Mouse (Mus musculus) kidney, embryonic 14.5 days (tissue): Measurements from ENCODE around the gene Nat10. TPM values are rescaled to one million over a fixed set of nuclear protein-coding genes. Genes with fewer than 3 reads are reported as not detected.
A peak's percentile ranks its signal among the peaks of the same experiment; 100 is the strongest.

Experiments used
- ATAC-seq: fragments of 200-750 bp; cut with Nextera tagmentation; 2 replicates; pipeline ENCODE4 v1.8.0; 2017; ENCODE audit warnings: moderate number of reproducible peaks, mild to moderate bottlenecking, moderate TSS enrichment, moderate library complexity; ENCODE audit not compliant: low FRiP score, low TSS enrichment
- H3K27ac ChIP-seq: fragments of 300-500 bp; sonication (generic); 2 replicates; pipeline ENCODE4 v1.5.1; 2014; ENCODE audit warnings: low read depth, mild to moderate bottlenecking, low read length, moderate library complexity, mixed read lengths
- H3K27me3 ChIP-seq: fragments of 300-500 bp; sonication (generic); 2 replicates; pipeline ENCODE4 v1.6.1; 2014; ENCODE audit warnings: mild to moderate bottlenecking, low read length; ENCODE audit not compliant: control insufficient read depth, insufficient read depth
- H3K36me3 ChIP-seq: fragments of 300-500 bp; sonication (generic); 2 replicates; pipeline ENCODE4 v1.6.1; 2014; ENCODE audit warnings: low read length, mixed read lengths; ENCODE audit not compliant: control insufficient read depth, insufficient read depth
- H3K4me1 ChIP-seq: fragments of 300-500 bp; sonication (generic); 2 replicates; pipeline ENCODE4 v1.6.1; 2014; ENCODE audit warnings: low read length, mixed read lengths; ENCODE audit not compliant: control insufficient read depth, insufficient read depth
- H3K4me2 ChIP-seq: fragments of 300-500 bp; sonication (generic); replicated peaks from 2 replicates; pipeline ENCODE4 v1.6.1; 2014; ENCODE audit warnings: low read depth, mild to moderate bottlenecking, low read length
- H3K4me3 ChIP-seq: fragments of 300-500 bp; sonication (generic); 2 replicates; pipeline ENCODE4 v1.5.1; 2014; ENCODE audit warnings: mild to moderate bottlenecking, low read length
- H3K9ac ChIP-seq: fragments of 300-500 bp; sonication (generic); 2 replicates; pipeline ENCODE4 v1.6.1; 2014; ENCODE audit warnings: low read depth, mild to moderate bottlenecking, low read length, moderate library complexity
- H3K9me3 ChIP-seq: fragments of 300-500 bp; sonication (generic); 2 replicates; pipeline ENCODE4 v1.6.1; 2016; ENCODE audit warnings: low read length; ENCODE audit not compliant: control insufficient read depth
- WGBS: fragments of 180-500 bp; shearing (Covaris S2); extraction: QIAGEN DNeasy Blood & Tissue Kit; methylation state at CpG from one replicate; pipeline ENCODE4 v1.1.7; 2014; 5-methylcytosine and 5-hydroxymethylcytosine counted together
- polyA plus RNA-seq: library from polyadenylated mRNA; unstranded; fragments of >200 nt; fragmentation: Nextera tagmentation; extraction: Ambion mirVana; gene quantifications from 2 replicates; pipeline ENCODE4 v1.2.1, GENCODE M21; 2014

Nat10 gene
- 19.6 and 34.2 TPM in 2 replicates for polyA plus RNA-seq

DNA sequence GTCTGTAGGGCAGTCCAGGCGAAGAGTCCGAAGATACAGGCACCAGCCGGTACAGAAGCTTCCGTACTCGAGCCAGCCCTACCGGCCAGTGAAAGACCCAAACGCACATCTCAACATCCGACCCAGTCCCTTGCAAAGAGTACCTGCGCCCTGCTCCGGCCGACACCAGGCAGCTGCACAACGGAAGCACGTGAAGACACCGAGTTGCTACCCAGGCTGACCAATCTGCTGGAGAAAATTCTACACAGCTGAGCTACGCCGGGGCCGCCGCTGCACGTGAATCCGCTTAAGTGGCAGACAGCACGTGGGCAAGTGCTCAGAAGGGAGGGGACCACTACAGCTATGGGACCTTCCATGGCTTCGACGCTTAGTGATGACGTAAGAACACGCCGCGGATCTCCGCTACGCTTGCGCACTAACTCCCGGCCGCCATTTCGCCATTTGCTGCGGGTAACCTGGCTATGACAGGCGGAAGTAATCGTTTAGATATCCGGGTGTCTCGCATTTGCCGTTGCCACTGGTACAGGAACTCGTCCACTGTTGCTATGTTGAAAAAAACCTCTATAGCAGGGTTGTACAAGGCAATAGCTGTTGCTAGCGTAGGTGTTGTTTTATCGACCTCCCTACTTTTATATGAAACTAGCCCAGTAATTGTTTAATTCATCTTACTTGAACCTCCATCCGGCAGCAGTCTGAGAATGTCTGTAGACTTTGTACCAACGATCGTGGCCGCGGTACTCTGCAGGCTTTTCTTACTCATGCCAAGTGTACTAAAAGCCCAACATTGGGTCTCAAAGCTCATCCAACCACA lies at the start of gene Nat10:
Gene Nat10, minus strand, starts transcription at position 365 of the 811 bp plus-strand sequence.
- Histone ChIP-seq H3K9ac (peak within 1 kb of the TSS; percentile 67), H3K4me3 (peak within 1 kb of the TSS; percentile 76), H3K27ac (peak within 1 kb of the TSS; percentile 61), H3K36me3 (peaks cover 12% of the 10 kb centered on the region), H3K9me3 (no peaks in the 10 kb centered on the region), H3K4me2 (peak within 1 kb of the TSS; percentile 63), H3K27me3 (no peaks in the 10 kb centered on the region), H3K4me1 (no peaks in the 10 kb centered on the region; the same call in 1 of the 2 replicates)
- ATAC-seq, result peak; percentile 97
- under 1% methylated on average over 47 of the region's 47 CpGs for WGBS

DNA sequence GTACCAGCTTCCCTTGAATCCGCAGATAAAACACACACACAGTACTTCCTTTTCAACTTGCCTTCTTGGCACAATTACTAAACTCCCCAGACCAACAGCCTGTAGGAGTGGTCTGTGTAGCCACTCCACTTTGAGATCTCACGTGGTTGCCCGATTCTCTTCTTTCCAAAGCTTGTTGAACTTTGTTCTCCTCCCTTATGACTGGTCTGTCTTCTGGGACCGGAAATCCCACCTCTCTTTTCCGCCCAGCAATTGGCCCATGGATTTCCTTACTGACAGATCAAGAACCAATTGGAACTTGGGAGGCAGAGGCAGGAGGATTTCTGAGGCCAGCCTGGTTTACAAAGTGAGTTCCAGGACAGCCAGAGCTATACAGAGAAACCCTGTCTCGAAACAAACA lies 49.3 kb upstream of the Nat10 start:
- Histone ChIP-seq H3K9me3 (no peaks in the 10 kb centered on the region), H3K36me3 (no peaks in the 10 kb centered on the region), H3K4me3 (no peak overlapping the region), H3K4me1 (no peaks in the 10 kb centered on the region), H3K27ac (no peak overlapping the region), H3K4me2 (no peak overlapping the region), H3K27me3 (no peaks in the 10 kb centered on the region), H3K9ac (no peak overlapping the region)
- 90% methylated on average over 6 of the region's 6 CpGs for WGBS
- no peak for ATAC-seq

DNA sequence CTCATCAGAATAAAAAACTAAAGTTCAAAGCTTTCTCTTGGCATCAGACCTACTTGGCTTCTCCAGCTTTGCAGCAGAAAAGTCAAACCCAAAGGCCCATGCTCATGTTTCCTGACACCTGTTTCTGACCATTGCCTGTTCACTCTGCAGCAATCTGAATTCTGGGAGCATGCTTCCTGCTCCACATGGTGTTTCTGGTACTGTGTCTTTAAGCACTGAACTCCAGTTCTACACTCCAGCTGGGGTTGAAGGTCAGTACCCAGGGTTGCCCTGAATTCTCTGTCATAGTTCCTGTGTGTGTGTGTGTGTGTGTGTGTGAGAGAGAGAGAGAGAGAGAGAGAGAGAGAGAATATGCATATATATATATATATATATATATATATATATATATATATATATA lies 47.4 kb upstream of the Nat10 start:
- Histone ChIP-seq H3K27me3 (no peaks in the 10 kb centered on the region), H3K4me1 (peaks cover 3% of the 10 kb centered on the region; the same call in 1 of the 2 replicates), H3K27ac (no peak overlapping the region), H3K36me3 (no peaks in the 10 kb centered on the region), H3K9ac (no peak overlapping the region), H3K4me2 (no peak overlapping the region), H3K4me3 (no peak overlapping the region), H3K9me3 (no peaks in the 10 kb centered on the region)
- no peak for ATAC-seq

DNA sequence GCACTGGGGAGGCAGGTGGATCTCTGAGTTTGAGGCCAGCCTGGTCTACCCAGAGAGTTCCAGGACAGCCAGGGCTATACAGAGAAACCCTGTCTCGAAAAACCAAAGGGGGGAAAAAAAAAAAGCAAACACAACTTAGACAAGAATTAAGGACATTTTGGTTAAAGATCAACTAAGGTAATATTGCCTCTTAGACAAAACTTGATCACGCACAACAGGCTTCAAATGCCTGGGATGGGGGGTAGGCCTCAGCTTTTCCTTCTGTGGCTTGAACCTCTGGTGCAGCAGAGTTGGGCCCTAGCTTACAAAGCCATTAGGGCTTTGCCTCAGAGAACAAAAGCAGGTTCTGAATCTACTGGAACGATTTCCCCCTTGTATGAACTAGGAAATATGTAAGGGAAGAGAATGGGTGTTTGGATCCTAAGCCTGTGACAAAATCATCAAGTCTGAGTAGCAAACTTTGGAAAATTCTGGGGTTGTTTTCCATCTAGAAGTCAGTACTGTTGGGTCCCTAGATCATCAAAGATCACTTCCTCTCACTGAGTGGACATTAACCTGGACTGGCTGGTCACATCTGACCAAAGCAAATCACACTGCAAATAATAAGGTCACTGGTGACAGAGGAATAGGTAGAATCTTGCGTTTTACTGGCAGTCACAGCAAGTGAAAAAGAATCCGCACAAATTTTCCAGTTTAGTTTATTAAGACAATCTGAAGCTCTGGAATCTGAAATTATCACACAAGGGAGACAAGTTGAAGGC lies 42.9 kb upstream of the Nat10 start:
- Histone ChIP-seq H3K9me3 (no peaks in the 10 kb centered on the region), H3K4me2 (no peak overlapping the region), H3K27me3 (no peaks in the 10 kb centered on the region), H3K4me3 (no peak overlapping the region), H3K36me3 (no peaks in the 10 kb centered on the region), H3K4me1 (peaks cover 3% of the 10 kb centered on the region; the same call in 1 of the 2 replicates), H3K9ac (no peak overlapping the region), H3K27ac (no peak overlapping the region)
- 73% methylated on average over 5 of the region's 5 CpGs for WGBS
- no peak for ATAC-seq

DNA sequence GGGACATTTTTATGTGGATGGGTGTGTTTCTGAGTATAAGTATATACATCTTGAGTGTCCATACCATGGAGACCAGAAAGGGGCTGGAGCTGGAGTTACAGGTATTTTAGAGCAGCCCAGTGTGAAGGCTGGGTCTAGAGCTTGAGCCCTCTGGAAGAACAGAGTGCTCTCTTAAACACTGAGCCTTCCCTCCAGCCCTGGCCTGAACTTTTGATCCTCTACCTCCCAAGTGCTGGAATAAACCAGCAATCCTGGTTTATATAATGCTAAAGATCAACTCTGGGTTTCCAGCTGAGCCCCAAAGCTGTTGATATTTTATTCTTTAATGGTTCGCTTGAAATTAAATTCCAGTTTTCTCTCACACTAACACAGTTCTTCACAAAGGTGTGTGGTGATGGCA lies 41.4 kb upstream of the Nat10 start:
- ATAC-seq, result no peak
- no peak overlapping the region for H3K27ac ChIP-seq
- no peak overlapping the region for H3K4me2 ChIP-seq
- no peaks in the 10 kb centered on the region for H3K36me3 ChIP-seq
- H3K4me1 ChIP-seq, result peaks cover 3% of the 10 kb centered on the region; the same call in 1 of the 2 replicates
- no peak overlapping the region for H3K4me3 ChIP-seq
- no peaks in the 10 kb centered on the region for H3K9me3 ChIP-seq
- H3K9ac ChIP-seq, result no peak overlapping the region
- no peaks in the 10 kb centered on the region for H3K27me3 ChIP-seq
- WGBS, result 88% methylated on average over 1 of the region's 1 CpGs

DNA sequence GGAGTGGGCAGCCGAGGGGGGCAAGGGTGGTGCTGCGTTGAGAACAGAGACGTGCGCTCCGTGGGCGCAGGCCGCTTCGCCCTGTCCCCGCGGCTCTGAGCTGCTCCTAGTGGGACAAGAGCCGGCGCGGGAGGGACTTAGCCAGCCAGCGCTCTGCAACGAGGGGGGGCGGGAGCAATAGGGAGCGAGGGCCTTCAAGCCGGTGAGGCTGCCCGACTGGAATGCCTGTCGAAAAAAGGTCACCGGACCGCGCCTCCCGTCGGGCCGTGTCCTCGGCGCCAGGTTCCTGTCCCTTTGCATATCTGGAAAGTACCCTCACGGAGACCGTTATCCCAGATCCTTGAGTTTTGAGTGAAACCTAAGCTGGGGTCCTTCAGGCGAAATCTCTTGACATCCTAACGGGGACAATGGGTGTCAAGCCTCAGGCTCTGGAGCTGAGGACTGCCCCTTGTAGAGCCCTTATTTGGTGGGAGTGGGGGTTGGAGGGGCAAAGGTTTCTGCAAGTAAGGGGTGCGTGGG lies 36.5 kb upstream of the Nat10 start, which contains the start of gene Caprin1:
Gene Caprin1, minus strand, starts transcription at position 159 of the 519 bp plus-strand sequence.
- peaks cover 20% of the 10 kb centered on the region for H3K36me3 ChIP-seq
- peak within 1 kb of the TSS; percentile 98 for H3K4me3 ChIP-seq
- peak within 1 kb of the TSS; percentile 60 for H3K4me2 ChIP-seq
- ATAC-seq, result peak; percentile 95
- WGBS, result under 1% methylated on average over 29 of the region's 33 CpGs
- peak within 1 kb of the TSS; percentile 99 for H3K9ac ChIP-seq
- peak within 1 kb of the TSS; percentile 99 for H3K27ac ChIP-seq
- H3K9me3 ChIP-seq, result no peaks in the 10 kb centered on the region
- peaks cover 6% of the 10 kb centered on the region; the same call in 1 of the 2 replicates for H3K4me1 ChIP-seq
- no peaks in the 10 kb centered on the region for H3K27me3 ChIP-seq

DNA sequence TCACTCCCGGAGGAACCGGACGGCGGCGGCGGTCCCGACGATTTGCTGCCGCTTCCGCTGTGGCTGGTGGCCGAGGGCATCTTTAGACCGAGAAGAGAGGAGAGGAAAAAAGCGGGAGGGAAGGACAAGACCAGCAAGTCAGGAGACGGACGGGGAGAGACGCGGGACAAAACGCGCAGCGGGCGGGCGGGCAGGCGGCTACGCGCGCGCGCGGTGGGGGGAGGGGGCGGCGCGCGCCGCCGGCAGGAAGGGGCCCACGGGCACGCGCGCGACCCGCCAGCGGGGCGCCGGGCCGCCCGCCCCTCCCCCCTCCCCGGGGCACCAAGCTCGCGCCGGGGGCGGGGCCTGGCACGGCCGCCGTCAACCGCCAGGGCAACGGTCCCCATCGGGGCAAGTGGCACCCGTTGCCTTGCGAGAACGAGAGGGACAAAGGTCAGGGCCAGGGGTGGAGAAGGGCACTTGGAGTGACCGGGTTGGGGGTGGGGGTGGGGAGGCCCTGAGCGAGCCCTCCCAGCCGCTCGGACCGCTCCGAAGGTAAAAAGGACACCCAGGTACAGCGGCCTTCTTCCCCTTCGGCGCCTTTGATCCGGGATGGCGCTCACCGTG lies 35.9 kb upstream of the Nat10 start:
- Histone ChIP-seq H3K36me3 (peaks cover 25% of the 10 kb centered on the region), H3K27ac (peak overlapping the region; percentile 99), H3K9ac (peak overlapping the region; percentile 99), H3K4me3 (peak overlapping the region; percentile 98), H3K4me1 (peaks cover 6% of the 10 kb centered on the region; the same call in 1 of the 2 replicates), H3K4me2 (peak overlapping the region; percentile 60), H3K27me3 (no peaks in the 10 kb centered on the region), H3K9me3 (no peaks in the 10 kb centered on the region)
- peak; percentile 68 for ATAC-seq
- under 1% methylated on average over 52 of the region's 72 CpGs for WGBS

DNA sequence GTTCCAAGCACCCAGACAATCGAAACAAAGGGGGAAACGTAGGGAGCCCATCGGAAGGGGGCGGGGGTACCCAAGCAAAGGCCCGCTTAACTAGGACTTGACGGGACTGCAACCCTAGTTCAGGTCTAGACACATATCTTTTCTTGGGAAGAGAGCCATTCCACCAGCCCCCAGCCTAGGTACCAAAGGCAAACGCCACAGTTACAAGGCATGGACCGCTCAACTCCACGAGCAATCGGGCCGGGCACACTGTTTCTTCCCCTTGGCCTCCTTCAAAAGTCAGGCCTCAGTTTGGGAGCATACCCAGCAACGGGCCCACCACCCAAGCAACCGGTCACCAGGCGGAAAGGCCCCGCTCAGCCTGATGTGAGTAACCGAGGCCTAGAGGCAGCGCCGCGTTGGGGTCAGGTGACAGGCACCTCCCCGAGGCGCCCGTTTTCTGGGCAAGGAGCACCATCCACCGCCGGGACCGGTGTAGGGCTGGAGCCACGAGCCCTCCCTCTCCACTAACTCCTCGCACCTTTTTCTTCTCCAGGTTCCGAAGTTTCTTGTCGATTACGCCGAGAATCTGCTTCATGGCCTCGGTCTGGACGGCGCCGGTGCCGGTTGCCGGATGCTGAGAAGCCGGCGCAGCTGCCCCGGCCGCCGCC lies 35.3 kb upstream of the Nat10 start:
- H3K4me1 ChIP-seq, result peaks cover 6% of the 10 kb centered on the region; the same call in 1 of the 2 replicates
- peak overlapping the region; percentile 98 for H3K4me3 ChIP-seq
- 1% methylated on average over 42 of the region's 42 CpGs for WGBS
- peak overlapping the region; percentile 99 for H3K27ac ChIP-seq
- no peaks in the 10 kb centered on the region for H3K27me3 ChIP-seq
- peak overlapping the region; percentile 99 for H3K9ac ChIP-seq
- ATAC-seq, result peak; percentile 59
- H3K9me3 ChIP-seq, result no peaks in the 10 kb centered on the region
- peak overlapping the region; percentile 60 for H3K4me2 ChIP-seq
- peaks cover 28% of the 10 kb centered on the region for H3K36me3 ChIP-seq
